13 mouse cellular contexts compared by ENCODE assay signal in the genomic region with DNA sequence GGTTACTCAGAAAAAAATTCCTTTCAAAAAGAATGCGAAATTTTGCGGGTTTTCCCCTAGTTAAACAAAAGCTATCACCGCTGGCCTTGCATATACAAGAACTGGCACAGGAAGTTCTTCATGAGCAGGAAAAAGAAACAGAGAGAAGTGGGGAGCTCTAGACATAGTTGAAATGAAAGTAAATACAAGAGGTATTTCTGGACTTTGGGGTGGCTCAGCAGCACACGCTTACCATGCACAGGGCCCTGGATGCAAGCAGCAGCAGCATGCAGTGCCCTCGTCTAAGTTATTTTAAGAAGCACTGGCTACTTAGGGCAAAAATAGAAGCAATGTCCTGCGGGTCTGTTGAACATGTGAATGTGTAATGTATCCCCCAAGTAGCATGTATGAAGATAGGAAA. TPM values are rescaled to one million over a fixed set of nuclear protein-coding genes. Genes with fewer than 3 reads are reported as not detected.
DNase-seq lines count a peak whose midpoint lies in the region; ATAC-seq and TF ChIP-seq lines count a peak whose summit lies in the region.
"Had no signal": no experiment of that assay in that cellular context is flagged by ENCODE, and none has a peak within 500 bp of the region (broad histone marks: within the 10 kb centered on the region; RNA-seq: fewer than 3 reads in every experiment).

No protein-coding gene starts in this region.

- peak overlapping the region; percentile 52 for H3K27ac ChIP-seq in spleen, adult 2 months (ENCODE audit: insufficient read depth, low read length)
- no peak overlapping the region for H3K27ac ChIP-seq in hindbrain, embryonic 16.5 days (ENCODE audit: low read depth, low read length)
- H3K27ac ChIP-seq: forebrain, embryonic 15.5 days had no signal

- no peak overlapping the region for H3K9ac ChIP-seq in hindbrain, embryonic 16.5 days (ENCODE audit: low read depth, low read length)
- H3K9ac ChIP-seq: forebrain, embryonic 15.5 days had no signal

- TF ChIP-seq CTCF in spleen, adult 2 months (IDR thresholded peaks at IDR 0.05; ENCODE audit: extremely low read depth, insufficient read depth, insufficient read length, insufficient replicate concordance): no peak

- DNase-seq in spleen, adult 2 months (ENCODE audit: low read depth in 1 of 2, low spot score in 2 of 2): no peak
- DNase-seq in spleen, postnatal 14 days (ENCODE audit: low spot score in 2 of 2): no peak
- DNase-seq in heart, adult 9 months (ENCODE audit: low spot score in 2 of 2): peak; percentile 14 to 26
- DNase-seq in skeletal muscle tissue, adult 2 months (ENCODE audit: low read depth, low spot score): peak; percentile 62
- DNase-seq in retina, postnatal 1 day: no peak
- DNase-seq: cerebellum, postnatal 25 days; kidney, adult 2 months; left cerebral cortex, postnatal 4 days; right cerebral cortex, postnatal 4 days had no signal

- no peaks in the 10 kb centered on the region for H3K36me3 ChIP-seq in spleen, adult 2 months (ENCODE audit: control insufficient read depth, insufficient read depth, low read length)
- no peaks in the 10 kb centered on the region for H3K36me3 ChIP-seq in hindbrain, embryonic 16.5 days (ENCODE audit: control insufficient read depth, insufficient read depth, low read length)
- H3K36me3 ChIP-seq: forebrain, embryonic 15.5 days had no signal

- no peak for TF ChIP-seq POLR2A in spleen, adult 2 months (IDR thresholded peaks at IDR 0.05; ENCODE audit: low read depth, low read length)

- WGBS in spleen, adult 2 months: 10% methylated on average over 6 of the region's 6 CpGs
- WGBS in hindbrain, embryonic 16.5 days: 83% methylated on average over 6 of the region's 6 CpGs

- H3K9me3 ChIP-seq in hindbrain, embryonic 16.5 days (ENCODE audit: control insufficient read depth, low read length): no peaks in the 10 kb centered on the region
- H3K9me3 ChIP-seq: forebrain, embryonic 15.5 days had no signal

- no peak overlapping the region for H3K4me2 ChIP-seq in hindbrain, embryonic 16.5 days (ENCODE audit: low read length)
- H3K4me2 ChIP-seq: forebrain, embryonic 15.5 days had no signal

- ATAC-seq in hematopoietic stem cell, adult 5-6 weeks (replicated peaks in 1 of 2; ENCODE audit: insufficient read depth in 1 of 2, low FRiP score in 2 of 2, low TSS enrichment in 1 of 2, low read depth in 1 of 2, poor library complexity in 2 of 2, severe bottlenecking in 2 of 2): peak; percentile 56 to 60
- ATAC-seq in hindbrain, embryonic 16.5 days: no peak
- ATAC-seq in erythroid progenitor cell, adult 5-6 weeks (replicated peaks; ENCODE audit: low FRiP score, poor library complexity, severe bottlenecking): no peak
- ATAC-seq: forebrain, embryonic 15.5 days had no signal

- no peak overlapping the region for H3K4me3 ChIP-seq in spleen, adult 2 months (ENCODE audit: extremely low read depth, insufficient read depth, insufficient read length)
- no peak overlapping the region for H3K4me3 ChIP-seq in hindbrain, embryonic 16.5 days (ENCODE audit: low read length)
- H3K4me3 ChIP-seq: forebrain, embryonic 15.5 days had no signal

- no peaks in the 10 kb centered on the region for H3K27me3 ChIP-seq in spleen, adult 2 months (ENCODE audit: control insufficient read depth, insufficient read depth, low read length)
- no peaks in the 10 kb centered on the region for H3K27me3 ChIP-seq in hindbrain, embryonic 16.5 days (replicated peaks; ENCODE audit: control insufficient read depth, insufficient read depth, low read length)
- H3K27me3 ChIP-seq: forebrain, embryonic 15.5 days had no signal

- H3K4me1 ChIP-seq in spleen, adult 2 months (ENCODE audit: control insufficient read depth, insufficient read depth, insufficient read length): no peaks in the 10 kb centered on the region; the same call in 1 of the 2 replicates
- H3K4me1 ChIP-seq in hindbrain, embryonic 16.5 days (ENCODE audit: control insufficient read depth, insufficient read depth, low read depth, low read length): no peaks in the 10 kb centered on the region
- H3K4me1 ChIP-seq: forebrain, embryonic 15.5 days had no signal

RNA-seq across cellular contexts. Expression of a gene that starts 48.4 kb away (rescaled TPM):
- 4.0 and 4.7 TPM in 2 replicates for polyA plus RNA-seq in spleen, adult 2 months (2012; rRNA removed)
- total RNA-seq in hematopoietic stem cell, adult 5-6 weeks (2017): 213 and 221 TPM in 2 replicates
- 70.0 and 76.8 TPM in 2 replicates for polyA plus RNA-seq in hindbrain, embryonic 16.5 days (2015; fragmentation: Nextera tagmentation; extraction: Ambion mirVana)
- 143 and 148 TPM in 2 replicates for total RNA-seq in erythroid progenitor cell, adult 5-6 weeks (2015; ENCODE audit: low replicate concordance)
- 174 and 230 TPM in 2 replicates for total RNA-seq in erythroid progenitor cell, adult 5-6 weeks (2017; ENCODE audit: low replicate concordance)

Comparison
In these comparisons a context has a peak if more than half of its experiments do, and no peak if none do; other contexts are left out.
1. DNase-seq: peak in heart, adult 9 months (2 of 2) and skeletal muscle tissue, adult 2 months (single experiment); none in spleen, adult 2 months (0 of 2), spleen, postnatal 14 days (0 of 2) and retina, postnatal 1 day (single experiment).
2. ATAC-seq: peak in hematopoietic stem cell, adult 5-6 weeks (2 of 2); none in hindbrain, embryonic 16.5 days (single experiment) and erythroid progenitor cell, adult 5-6 weeks (single experiment).